Mouse (Mus musculus) liver, adult 2 months (tissue): ENCODE data around the gene Vps11. TPM values are rescaled to one million over a fixed set of nuclear protein-coding genes. Genes with fewer than 3 reads are reported as not detected.

Source experiments
- DNase-seq: peaks from one replicate; pipeline ENCODE4 v3.0.0-alpha.2; 2011; ENCODE audit warnings: low read depth, low spot score; ENCODE audit errors: extremely low read depth
- H3K27ac ChIP-seq: fragments of 200-500 bp; replicated peaks from 2 replicates; pipeline ENCODE4 v1.5.1; 2012; ENCODE audit warnings: low read depth, mild to moderate bottlenecking, control low read depth, inconsistent platforms, low read length; ENCODE audit not compliant: insufficient read depth
- H3K27me3 ChIP-seq: fragments of 200-500 bp; 2 replicates; pipeline ENCODE4 v1.6.1; 2012; ENCODE audit warnings: mild to moderate bottlenecking, moderate library complexity, low read length, inconsistent platforms; ENCODE audit not compliant: control insufficient read depth, insufficient read depth
- H3K36me3 ChIP-seq: fragments of 200-500 bp; 2 replicates; pipeline ENCODE4 v1.6.1; 2012; ENCODE audit warnings: low read length, inconsistent platforms; ENCODE audit not compliant: control insufficient read depth, insufficient read depth
- H3K4me1 ChIP-seq: fragments of 200-500 bp; 2 replicates; pipeline ENCODE4 v1.6.1; 2011; ENCODE audit warnings: low read length; ENCODE audit not compliant: control insufficient read depth, insufficient read depth
- H3K4me3 ChIP-seq: fragments of 200-500 bp; 2 replicates; pipeline ENCODE4 v1.5.1; 2011; ENCODE audit warnings: low read depth, mild to moderate bottlenecking, control low read depth, low read length, moderate library complexity; ENCODE audit not compliant: insufficient read depth
- H3K79me2 ChIP-seq: fragments of 200-500 bp; 2 replicates; pipeline ENCODE4 v1.6.1; 2012; ENCODE audit warnings: inconsistent platforms, mild to moderate bottlenecking, low read length, moderate library complexity; ENCODE audit not compliant: control insufficient read depth, insufficient read depth
- H3K9ac ChIP-seq: fragments of 200-500 bp; 2 replicates; pipeline ENCODE4 v1.6.1; 2012; ENCODE audit warnings: low read depth, mild to moderate bottlenecking, control low read depth, inconsistent platforms, low read length
- CTCF ChIP-seq: fragments of 200-500 bp; IDR thresholded peaks from 2 replicates; pipeline ENCODE4 v1.5.1; 2011; ENCODE audit warnings: low read depth, low read length, control low read depth
- POLR2A ChIP-seq: fragments of 200-500 bp; IDR thresholded peaks from 2 replicates; pipeline ENCODE4 v1.6.1; 2011; ENCODE audit warnings: low read length, control low read depth; ENCODE audit not compliant: insufficient read depth; ENCODE audit errors: extremely low read depth
- WGBS: fragments of 180-500 bp; shearing (Covaris S2); methylation state at CpG from one replicate; pipeline ENCODE4 v1.1.7; 2018; 5-methylcytosine and 5-hydroxymethylcytosine counted together
- polyA plus RNA-seq: library from polyadenylated mRNA; depleted of rRNA; stranded (reverse); fragments of >200 nt; gene quantifications from 2 replicates; pipeline ENCODE4 v1.2.3, GENCODE M21; 2012
- total RNA-seq: library from RNA; depleted of rRNA; stranded (reverse); fragments of >200 nt; gene quantifications from 2 replicates; pipeline ENCODE4 v1.2.3, GENCODE M21; 2014

Gene Vps11
- total and polyA plus RNA-seq, 2 experiments, result 14.5 to 17.0 TPM

- peak; percentile 19 for DNase-seq
- H3K4me3 ChIP-seq, result no peak overlapping the region
- no peak overlapping the region for H3K27ac ChIP-seq
- H3K9ac ChIP-seq, result no peak overlapping the region
- no peaks in the 10 kb centered on the region for H3K79me2 ChIP-seq
- H3K27me3 ChIP-seq, result no peaks in the 10 kb centered on the region
- TF ChIP-seq CTCF (no peak), POLR2A (no peak)
- peaks cover 37% of the 10 kb centered on the region for H3K36me3 ChIP-seq
- H3K4me1 ChIP-seq, result peaks cover 9% of the 10 kb centered on the region; the same call in 1 of the 2 replicates
- 95% methylated on average over 4 of the region's 4 CpGs for WGBS
These were observed 12.9 kb downstream of the Vps11 start for GRCm38 (mm10) chr9:44348546-44348945.

- WGBS, result 62% methylated on average over 4 of the region's 4 CpGs
- H3K4me3 ChIP-seq, result peak overlapping the region; percentile 21; the same call in 1 of the 2 replicates
- peak overlapping the region; percentile 75 for H3K27ac ChIP-seq
- peaks cover 27% of the 10 kb centered on the region for H3K36me3 ChIP-seq
- H3K27me3 ChIP-seq, result no peaks in the 10 kb centered on the region
- H3K9ac ChIP-seq, result peak overlapping the region; percentile 39; the same call in 1 of the 2 replicates
- H3K4me1 ChIP-seq, result peaks cover 15% of the 10 kb centered on the region
- no peak for DNase-seq
- peaks cover 5% of the 10 kb centered on the region; the same call in 1 of the 2 replicates for H3K79me2 ChIP-seq
- TF ChIP-seq POLR2A (no peak), CTCF (no peak)
These were observed 13.8 kb downstream of the Vps11 start for GRCm38 (mm10) chr9:44347621-44348020.

GRCm38 (mm10) chr9:44347166-44347565 lies 14.3 kb downstream of the Vps11 start:
- TF ChIP-seq POLR2A, result no peak
- no peak for TF ChIP-seq CTCF
- H3K79me2 ChIP-seq, result peaks cover 10% of the 10 kb centered on the region; the same call in 1 of the 2 replicates
- no peaks in the 10 kb centered on the region for H3K27me3 ChIP-seq
- 48% methylated on average over 9 of the region's 9 CpGs for WGBS
- DNase-seq, result peak; percentile 93
- H3K4me3 ChIP-seq, result peak overlapping the region; percentile 21; the same call in 1 of the 2 replicates
- peak overlapping the region; percentile 75 for H3K27ac ChIP-seq
- peak overlapping the region; percentile 39; the same call in 1 of the 2 replicates for H3K9ac ChIP-seq
- peaks cover 24% of the 10 kb centered on the region for H3K36me3 ChIP-seq
- H3K4me1 ChIP-seq, result peaks cover 19% of the 10 kb centered on the region

- Histone ChIP-seq H3K27ac (no peak overlapping the region), H3K36me3 (peaks cover 11% of the 10 kb centered on the region), H3K79me2 (peaks cover 14% of the 10 kb centered on the region; the same call in 1 of the 2 replicates), H3K4me3 (no peak overlapping the region), H3K9ac (no peak overlapping the region), H3K27me3 (no peaks in the 10 kb centered on the region), H3K4me1 (peaks cover 19% of the 10 kb centered on the region)
- 90% methylated on average over 6 of the region's 6 CpGs for WGBS
- DNase-seq, result peak; percentile 21
- no peak for TF ChIP-seq POLR2A
- no peak for TF ChIP-seq CTCF
These were observed 15.7 kb downstream of the Vps11 start for GRCm38 (mm10) chr9:44345570-44346433.

GRCm38 (mm10) chr9:44343781-44344421 lies 17.6 kb downstream of the Vps11 start, which contains the start of gene Hmbs:
TSS of gene Hmbs (minus strand) at chr9:44344228.
- Histone ChIP-seq H3K27me3 (no peaks in the 10 kb centered on the region), H3K36me3 (peaks cover 3% of the 10 kb centered on the region; the same call in 1 of the 2 replicates), H3K4me3 (peak within 1 kb of the TSS; percentile 75), H3K4me1 (peaks cover 19% of the 10 kb centered on the region), H3K9ac (peak within 1 kb of the TSS; percentile 86), H3K79me2 (peaks cover 14% of the 10 kb centered on the region; the same call in 1 of the 2 replicates), H3K27ac (peak within 1 kb of the TSS; percentile 95)
- peak; percentile 91 for DNase-seq
- under 1% methylated on average over 39 of the region's 39 CpGs for WGBS
- no peak for TF ChIP-seq CTCF
- peak; percentile 56; the same call in 1 of the 2 replicates for TF ChIP-seq POLR2A
